Mouse (Mus musculus) left cerebral cortex, postnatal 14 days (tissue): ENCODE data around the gene Borcs7. TPM values are rescaled to one million over a fixed set of nuclear protein-coding genes. Genes with fewer than 3 reads are reported as not detected.
A peak's percentile ranks its signal among the peaks of the same experiment; 100 is the strongest.
"Not testable (repeated sequence)": the region's sequence is repeated elsewhere in the genome, so short reads cannot be mapped to it uniquely, and the experiment has no call there.

Experiments
- DNase-seq, 2 experiments: peaks; one replicate each; pipeline ENCODE4 v3.0.0; 2021 to 2022; ENCODE audit warnings: low spot score in 2 of 2, mixed read lengths in 1 of 2
- intact Hi-C: fragments of 180-260 bp; cut with DNase I; formaldehyde crosslinking; loops from one replicate; pipeline ENCODE4 v1.15.1; 2025
- total RNA-seq, 2 experiments: library from RNA; stranded (reverse); gene quantifications; 2 replicates each; pipeline ENCODE4 v1.2.3; 2021

Borcs7 gene
- total RNA-seq, 2 experiments from 2014 or later, result 21.6 to 22.3 TPM

GRCm38 (mm10) chr19:46705779-46706495, 16.2 kb downstream of the Borcs7 start:
- no peak for DNase-seq
- intact Hi-C loops, result no loop called here

- intact Hi-C loops, result no loop called here
- DNase-seq, result no peak
These were observed 17.0 kb downstream of the Borcs7 start for GRCm38 (mm10) chr19:46706540-46707295.

GRCm38 (mm10) chr19:46707296-46708151, 17.8 kb downstream of the Borcs7 start, which contains the start of gene As3mt:
As3mt (plus strand) TSS chr19:46707458.
- peak; percentile 28 to 50 for DNase-seq
- intact Hi-C loops, result no loop called here

GRCm38 (mm10) chr19:46710614-46711013, 20.9 kb downstream of the Borcs7 start:
- intact Hi-C loops, result no loop called here
- DNase-seq, result no peak

GRCm38 (mm10) chr19:46714234-46714633, 24.5 kb downstream of the Borcs7 start:
- intact Hi-C loops, result no loop called here
- no peak for DNase-seq

- intact Hi-C loops, result no loop called here
- DNase-seq, result no peak
These were observed 25.3 kb downstream of the Borcs7 start for GRCm38 (mm10) chr19:46715016-46715415.

- intact Hi-C loops, result no loop called here
- DNase-seq, result no peak
These were observed 28.4 kb downstream of the Borcs7 start for GRCm38 (mm10) chr19:46718150-46718549.

- intact Hi-C loops, result no loop called here
- no peak for DNase-seq
These were observed 34.7 kb downstream of the Borcs7 start for GRCm38 (mm10) chr19:46724411-46724810.

GRCm38 (mm10) chr19:46726142-46726541, 36.4 kb downstream of the Borcs7 start:
- DNase-seq, result no peak
- intact Hi-C loops, result no loop called here

- no peak for DNase-seq
- intact Hi-C loops, result no loop called here
These were observed 37.5 kb downstream of the Borcs7 start for GRCm38 (mm10) chr19:46727140-46727736.

GRCm38 (mm10) chr19:46727945-46728540, 38.3 kb downstream of the Borcs7 start:
- intact Hi-C loops, result no loop called here
- DNase-seq, result no peak

GRCm38 (mm10) chr19:46728909-46729308, 39.2 kb downstream of the Borcs7 start:
- intact Hi-C loops, result no loop called here
- no peak for DNase-seq

GRCm38 (mm10) chr19:46731351-46731750, 41.6 kb downstream of the Borcs7 start:
- no peak for DNase-seq
- intact Hi-C loops, result no loop called here

- DNase-seq, intact Hi-C loops: not testable (repeated sequence)
These were observed 43.0 kb downstream of the Borcs7 start for GRCm38 (mm10) chr19:46732673-46733072.

- intact Hi-C loops, result no loop called here
- DNase-seq, result no peak
These were observed 43.9 kb downstream of the Borcs7 start for GRCm38 (mm10) chr19:46733626-46734025.

- DNase-seq, result no peak
- intact Hi-C loops, result no loop called here
These were observed 45.5 kb downstream of the Borcs7 start for GRCm38 (mm10) chr19:46735241-46735640.

GRCm38 (mm10) chr19:46737106-46737505, 47.4 kb downstream of the Borcs7 start:
- DNase-seq, result no peak
- intact Hi-C loops, result no loop called here

GRCm38 (mm10) chr19:46740341-46741008, 50.8 kb downstream of the Borcs7 start:
- intact Hi-C loops, result loop anchor here (2.0 kb wide), 1 partner anchor 70 kb away; no protein-coding TSS in a partner anchor
- DNase-seq, result peak; percentile 77 to 83
